Mouse (Mus musculus) CH12.LX (cell line): ENCODE results near the gene Tmem128. TPM values are rescaled to one million over a fixed set of nuclear protein-coding genes. Genes with fewer than 3 reads are reported as not detected.

Experiments used
- DNase-seq: peaks from one replicate; pipeline ENCODE4 v3.0.0-alpha.2; 2013; ENCODE audit errors: extremely low read depth
- H3K27ac ChIP-seq: 2 replicates; pipeline ENCODE4 v1.5.1; 2012; ENCODE audit warnings: low read depth, mild to moderate bottlenecking, control low read depth, moderate library complexity; ENCODE audit not compliant: insufficient read depth
- H3K27me3 ChIP-seq: replicated peaks from 2 replicates; pipeline ENCODE3; 2012; ENCODE audit warnings: inconsistent platforms
- H3K36me3 ChIP-seq, 2 experiments: replicated peaks in 1 of 2; 2 replicates each; pipeline versions ENCODE3 to v1.6.1; 2012; ENCODE audit warnings: inconsistent platforms in 1 of 2, low read length in 1 of 2, mild to moderate bottlenecking in 1 of 2, mixed read lengths in 1 of 2, moderate library complexity in 1 of 2; ENCODE audit not compliant: control insufficient read depth in 1 of 2, insufficient read depth in 1 of 2
- H3K4me1 ChIP-seq, 2 experiments: 2 replicates each; pipeline ENCODE4 v1.6.1; 2012; ENCODE audit warnings: inconsistent platforms in 1 of 2, moderate library complexity in 1 of 2; ENCODE audit not compliant: insufficient read depth in 2 of 2, control insufficient read depth in 1 of 2
- H3K4me2 ChIP-seq: 2 replicates; pipeline ENCODE4 v1.6.1; 2012; ENCODE audit warnings: low read depth, mild to moderate bottlenecking, control low read depth; ENCODE audit not compliant: poor library complexity, insufficient read depth, severe bottlenecking
- H3K4me3 ChIP-seq, 3 experiments: fragments of 150-350 bp in 1 of 3; sonication (generic) in 1 of 3; replicated peaks in 1 of 3; 2 replicates each; pipeline versions ENCODE3 to v1.5.1; 2011 to 2012; ENCODE audit warnings: low read depth in 2 of 3, low read length in 2 of 3, mild to moderate bottlenecking in 2 of 3, moderate library complexity in 2 of 3, control low read depth in 1 of 3, improper control_type of control experiment in 1 of 3, inconsistent platforms in 1 of 3, mixed read lengths in 1 of 3; ENCODE audit not compliant: poor library complexity in 1 of 3
- H3K79me2 ChIP-seq: replicated peaks from 2 replicates; pipeline ENCODE4 v1.6.1; 2012; ENCODE audit warnings: mild to moderate bottlenecking, moderate library complexity; ENCODE audit not compliant: control insufficient read depth, poor library complexity, insufficient read depth, severe bottlenecking; ENCODE audit errors: extremely low read depth
- H3K9ac ChIP-seq: 2 replicates; pipeline ENCODE4 v1.6.1; 2012; ENCODE audit warnings: low read depth, mild to moderate bottlenecking, control low read depth, moderate library complexity; ENCODE audit not compliant: insufficient read depth
- H3K9me3 ChIP-seq: replicated peaks from 2 replicates; pipeline ENCODE3; 2012; ENCODE audit warnings: low read length, inconsistent platforms, mixed read lengths
- CTCF ChIP-seq, 2 experiments: IDR thresholded peaks in 1 of 2; conservative IDR thresholded peaks in 1 of 2; 2 replicates each; pipeline ENCODE4 v1.5.1; 2011 to 2012; ENCODE audit warnings: low read depth in 2 of 2, low read length in 2 of 2, improper control_type of control experiment in 1 of 2, inconsistent platforms in 1 of 2, mild to moderate bottlenecking in 1 of 2, moderate library complexity in 1 of 2
- EP300 ChIP-seq: IDR thresholded peaks from 2 replicates; pipeline ENCODE4 v1.6.1; 2011; ENCODE audit warnings: low read length, improper control_type of control experiment
- ETS1 ChIP-seq: conservative IDR thresholded peaks from 2 replicates; pipeline ENCODE4 v1.6.1; 2012; ENCODE audit warnings: low read depth, mild to moderate bottlenecking, inconsistent platforms, low read length, improper control_type of control experiment, moderate library complexity
- KAT2A ChIP-seq: IDR thresholded peaks from 2 replicates; pipeline ENCODE4 v1.6.1; 2012; ENCODE audit warnings: low read length, improper control_type of control experiment, inconsistent platforms; ENCODE audit not compliant: insufficient replicate concordance
- MEF2A ChIP-seq: IDR thresholded peaks from 2 replicates; pipeline ENCODE4 v1.6.1; 2014; ENCODE audit warnings: low read depth, mild to moderate bottlenecking, inconsistent platforms, low read length, improper control_type of control experiment, borderline replicate concordance
- NELFE ChIP-seq: IDR thresholded peaks from 2 replicates; pipeline ENCODE4 v1.6.1; 2011; ENCODE audit warnings: low read depth, low read length, improper control_type of control experiment
- NRF1 ChIP-seq: IDR thresholded peaks from 2 replicates; pipeline ENCODE4 v1.6.1; 2014; ENCODE audit warnings: low read depth, mild to moderate bottlenecking, inconsistent platforms, low read length, improper control_type of control experiment, moderate library complexity
- PAX5 ChIP-seq: IDR thresholded peaks from 2 replicates; pipeline ENCODE4 v1.6.1; 2012; ENCODE audit warnings: low read length, inconsistent platforms, mixed read lengths
- POLR2AphosphoS2 ChIP-seq: IDR thresholded peaks from 2 replicates; pipeline ENCODE4 v1.6.1; 2011; ENCODE audit warnings: low read depth, low read length, improper control_type of control experiment
- TBP ChIP-seq: conservative IDR thresholded peaks from 2 replicates; pipeline ENCODE4 v1.6.1; 2011; ENCODE audit warnings: low read depth, low read length, improper control_type of control experiment
- USF1 ChIP-seq: IDR thresholded peaks from 2 replicates; pipeline ENCODE4 v1.6.1; 2014; ENCODE audit warnings: low read depth, mild to moderate bottlenecking, inconsistent platforms, low read length, improper control_type of control experiment
- USF2 ChIP-seq: conservative IDR thresholded peaks from 2 replicates; pipeline ENCODE4 v1.6.1; 2011; ENCODE audit warnings: low read depth, low read length, improper control_type of control experiment
- ZC3H11A ChIP-seq: IDR thresholded peaks from 2 replicates; pipeline ENCODE4 v1.6.1; 2012; ENCODE audit warnings: low read depth, mild to moderate bottlenecking, inconsistent platforms, low read length, improper control_type of control experiment
- ZKSCAN1 ChIP-seq: IDR thresholded peaks from 2 replicates; pipeline ENCODE4 v1.6.1; 2012; ENCODE audit warnings: low read depth, inconsistent platforms, low read length, improper control_type of control experiment, borderline replicate concordance
- dilution Hi-C: fragments of 300-500 bp; cut with MboI; formaldehyde crosslinking; loops from 2 replicates; pipeline ENCODE4 v1.14.3; 2020; ENCODE audit warnings: low sequenced_read_pairs; ENCODE audit not compliant: extremely low pct_unique_long_range_greater_than_20kb, extremely low pct_ligation_motif_present
- in situ Hi-C: fragments of 300-500 bp; cut with MboI; formaldehyde crosslinking; loops from 3 replicates; pipeline ENCODE4 v1.14.3; 2019; ENCODE audit warnings: low sequenced_read_pairs, low pct_ligation_motif_present, low pct_unique_long_range_greater_than_20kb, mixed read lengths
- polyA plus RNA-seq: library from polyadenylated mRNA; unstranded; fragments of >175 nt; gene quantifications from 2 replicates; pipeline ENCODE4 v1.2.1, GENCODE M21; 2012; ENCODE audit warnings: low read depth; ENCODE audit not compliant: insufficient read length
- total RNA-seq, 2 experiments: library from RNA; depleted of rRNA; stranded (reverse); fragments of 300-350 nt in 1 of 2; fragments of >200 nt in 1 of 2; gene quantifications; 2 replicates each; pipeline ENCODE4 v1.2.3; 2012 to 2014

The Tmem128 gene
- total and polyA plus RNA-seq, 3 experiments: 43.5 to 113 (median 64.1) TPM

- Histone ChIP-seq H3K79me2 (no peaks in the 10 kb centered on the region), H3K4me3 (no peak overlapping the region), H3K4me2 (no peak overlapping the region), H3K27me3 (no peaks in the 10 kb centered on the region), H3K9me3 (no peaks in the 10 kb centered on the region), H3K36me3 (peaks cover 35 to 63% of the 10 kb centered on the region in 2 experiments), H3K27ac (no peak overlapping the region), H3K4me1 (peaks cover 2 to 5% of the 10 kb centered on the region in 2 experiments; a peak in 1 of 4 replicates), H3K9ac (no peak overlapping the region)
- in situ Hi-C loops: no loop called here
- dilution Hi-C loops: no loop called here
- TF ChIP-seq ZC3H11A (no peak), NELFE (no peak), TBP (no peak)
- DNase-seq: no peak
These were observed 11.0 kb downstream of the Tmem128 start for GRCm38 (mm10) chr5:38270942-38271341.

- no peak for DNase-seq
- Histone ChIP-seq H3K9ac (no peak overlapping the region), H3K36me3 (peaks cover 17 to 37% of the 10 kb centered on the region in 2 experiments), H3K4me3 (no peak overlapping the region), H3K4me1 (peaks cover 2 to 5% of the 10 kb centered on the region in 2 experiments; a peak in 1 of 4 replicates), H3K9me3 (no peaks in the 10 kb centered on the region), H3K27ac (no peak overlapping the region), H3K79me2 (no peaks in the 10 kb centered on the region), H3K4me2 (no peak overlapping the region), H3K27me3 (no peaks in the 10 kb centered on the region)
- dilution Hi-C loops (no loop called here), in situ Hi-C loops (no loop called here)
- TF ChIP-seq EP300: peak; percentile 25; the same call in 1 of the 2 replicates
- TF ChIP-seq ZKSCAN1: no peak
These were observed 13.8 kb downstream of the Tmem128 start for GRCm38 (mm10) chr5:38273831-38274230.

- Histone ChIP-seq H3K4me1 (peaks cover 2 to 5% of the 10 kb centered on the region in 2 experiments; a peak in 1 of 4 replicates), H3K4me2 (no peak within 1 kb of the TSS), H3K79me2 (no peaks in the 10 kb centered on the region), H3K4me3 (no peak within 1 kb of the TSS), H3K27me3 (no peaks in the 10 kb centered on the region), H3K9ac (no peak within 1 kb of the TSS), H3K27ac (no peak within 1 kb of the TSS), H3K9me3 (no peaks in the 10 kb centered on the region), H3K36me3 (peaks cover 7 to 21% of the 10 kb centered on the region in 2 experiments)
- TF ChIP-seq USF2 (no peak), CTCF (conservative IDR thresholded peaks at IDR 0.05 in 1 of 2, IDR thresholded peaks at IDR 0.05 in 1 of 2; ENCODE audit: low read depth in 2 of 2, low read length in 2 of 2) (no peak), POLR2AphosphoS2 (no peak), MEF2A (no peak), KAT2A (no peak), ETS1 (no peak), NRF1 (no peak), PAX5 (no peak), USF1 (no peak)
- in situ Hi-C loops: no loop called here
- DNase-seq: no peak
- dilution Hi-C loops: no loop called here
These were observed 15.8 kb downstream of the Tmem128 start, which contains the start of gene Otop1 for GRCm38 (mm10) chr5:38275771-38276170. Otop1 (plus strand) TSS chr5:38275972.
